ENCODE assay signal across 9 mouse cellular contexts in genomic region chr13:21243196-21243595, GRCm38 (mm10). TPM values are rescaled to one million over a fixed set of nuclear protein-coding genes. Genes with fewer than 3 reads are reported as not detected.
A peak's percentile ranks its signal among the peaks of the same experiment; 100 is the strongest.
DNase-seq lines count a peak whose midpoint lies in the region; ATAC-seq and TF ChIP-seq lines count a peak whose summit lies in the region.
"Had no signal": no experiment of that assay in that cellular context is flagged by ENCODE, and none has a peak within 500 bp of the region (broad histone marks: within the 10 kb centered on the region; RNA-seq: fewer than 3 reads in every experiment).

No protein-coding gene starts in this region.

- no peak overlapping the region for H3K27ac ChIP-seq in layer of hippocampus, adult 2 months
- no peak overlapping the region for H3K27ac ChIP-seq in embryonic fibroblast, embryonic 13.5 days (ENCODE audit: insufficient read depth, low read length)
- peak overlapping the region; percentile 46; the same call in 1 of the 2 replicates for H3K27ac ChIP-seq in intestine, postnatal 0 days (ENCODE audit: low read depth, low read length)
- no peak overlapping the region for H3K27ac ChIP-seq in neural tube, embryonic 13.5 days (replicated peaks)

- peak overlapping the region; percentile 46 for H3K4me2 ChIP-seq in intestine, postnatal 0 days (replicated peaks; ENCODE audit: low read depth)
- H3K4me2 ChIP-seq in neural tube, embryonic 13.5 days, result peak overlapping the region; percentile 36

- H3K36me3 ChIP-seq in intestine, postnatal 0 days (ENCODE audit: control insufficient read depth, insufficient read depth), result no peaks in the 10 kb centered on the region
- H3K36me3 ChIP-seq in neural tube, embryonic 13.5 days, result no peaks in the 10 kb centered on the region

- H3K4me3 ChIP-seq in layer of hippocampus, adult 2 months, result peak overlapping the region; percentile 41
- peak overlapping the region; percentile 53 for H3K4me3 ChIP-seq in embryonic fibroblast, embryonic 13.5 days (ENCODE audit: insufficient read depth, low read length)
- peak overlapping the region; percentile 17 for H3K4me3 ChIP-seq in intestine, postnatal 0 days (ENCODE audit: low read depth, low read length)
- no peak overlapping the region; the same call in 1 of the 2 replicates for H3K4me3 ChIP-seq in neural tube, embryonic 13.5 days

- no peaks in the 10 kb centered on the region for H3K9me3 ChIP-seq in intestine, postnatal 0 days (ENCODE audit: control insufficient read depth)
- H3K9me3 ChIP-seq in neural tube, embryonic 13.5 days, result no peaks in the 10 kb centered on the region

- ATAC-seq in intestine, postnatal 0 days, result 0 out of 2 replicates have a peak, but pooled peaks have one; percentile 24
- ATAC-seq in neural tube, embryonic 13.5 days (ENCODE audit: low read depth), result no peak

- no peak for TF ChIP-seq CTCF in layer of hippocampus, adult 2 months (conservative IDR thresholded peaks at IDR 0.05)
- TF ChIP-seq CTCF in embryonic fibroblast, embryonic 13.5 days (IDR thresholded peaks at IDR 0.05; ENCODE audit: borderline replicate concordance, insufficient read depth, low read length), result no peak
- TF ChIP-seq CTCF in intestine, postnatal 0 days (IDR thresholded peaks at IDR 0.05; ENCODE audit: low read depth), result no peak

- 19% methylated on average over 13 of the region's 13 CpGs for WGBS in intestine, postnatal 0 days
- 17% methylated on average over 13 of the region's 13 CpGs for WGBS in neural tube, embryonic 13.5 days

- DNase-seq in layer of hippocampus, adult 2 months (ENCODE audit: low spot score in 2 of 2), result no peak
- no peak for DNase-seq in layer of hippocampus, adult 11-12 months (ENCODE audit: low spot score)
- no peak for DNase-seq in frontal cortex, postnatal 25 days (ENCODE audit: low spot score in 2 of 2)
- DNase-seq in left cerebral cortex, adult 18-20 months (ENCODE audit: low spot score in 2 of 2), result no peak
- DNase-seq in kidney, adult 11 months, result no peak

- H3K9ac ChIP-seq in intestine, postnatal 0 days (ENCODE audit: low read depth, low read length), result no peak overlapping the region
- H3K9ac ChIP-seq in neural tube, embryonic 13.5 days, result no peak overlapping the region

- no peak for TF ChIP-seq POLR2A in embryonic fibroblast, embryonic 13.5 days (IDR thresholded peaks at IDR 0.05; ENCODE audit: low read depth, low read length)

- H3K27me3 ChIP-seq in intestine, postnatal 0 days (replicated peaks; ENCODE audit: control insufficient read depth, insufficient read depth, low read length), result no peaks in the 10 kb centered on the region
- peaks cover 34% of the 10 kb centered on the region for H3K27me3 ChIP-seq in neural tube, embryonic 13.5 days

- H3K4me1 ChIP-seq in embryonic fibroblast, embryonic 13.5 days (ENCODE audit: control insufficient read depth, insufficient read depth, low read length), result no peaks in the 10 kb centered on the region
- H3K4me1 ChIP-seq in intestine, postnatal 0 days (replicated peaks; ENCODE audit: control insufficient read depth, insufficient read depth, low read length), result 0 out of 2 replicates have a peak, but pooled peaks cover 4% of the 10 kb centered on the region
- H3K4me1 ChIP-seq in neural tube, embryonic 13.5 days (replicated peaks), result no peaks in the 10 kb centered on the region

RNA-seq across cellular contexts. Expression of gene Gpx5, which starts 49.3 kb away (rescaled TPM):
- not detected for total RNA-seq in layer of hippocampus, adult 2 months (2021)
- not detected in 2 replicates for polyA plus RNA-seq in embryonic fibroblast, embryonic 13.5 days (2011; ENCODE audit: insufficient read length, low read depth, missing spikeins)
- polyA plus RNA-seq in intestine, postnatal 0 days (2015; fragmentation: Nextera tagmentation; extraction: Ambion mirVana), result not detected in 2 replicates
- not detected in 2 replicates for polyA plus RNA-seq in neural tube, embryonic 13.5 days (2015; fragmentation: Nextera tagmentation; extraction: Ambion mirVana)
- not detected for total RNA-seq in left cerebral cortex, adult 18-20 months (2021)
- total RNA-seq: layer of hippocampus, adult 18-20 months had no signal
